Comparison of ENCODE assay signal across 16 mouse cellular contexts in genomic region chr17:54154536-54154935, GRCm38 (mm10).
"Had no signal": no experiment of that assay in that cellular context is flagged by ENCODE, and none has a peak within 500 bp of the region (broad histone marks: within the 10 kb centered on the region; RNA-seq: fewer than 3 reads in every experiment).

No protein-coding gene starts in this region.

- H3K36me3 ChIP-seq: liver, embryonic 15.5 days; midbrain, embryonic 13.5 days; neural tube, embryonic 12.5 days; stomach, embryonic 15.5 days had no signal

- H3K27me3 ChIP-seq: liver, embryonic 15.5 days; megakaryocyte, embryonic 14.5 days; midbrain, embryonic 13.5 days; neural tube, embryonic 12.5 days; stomach, embryonic 15.5 days had no signal

- DNase-seq: lung, adult 18-20 months; lung, embryonic 14.5 days; lung, postnatal 10 days; right cerebral cortex, postnatal 14 days; thymus, adult 2 months; thymus, postnatal 25 days; thymus, postnatal 4 days had no signal

- H3K4me1 ChIP-seq: liver, embryonic 15.5 days; megakaryocyte, embryonic 14.5 days; midbrain, embryonic 13.5 days; neural tube, embryonic 12.5 days had no signal

- H3K9ac ChIP-seq: liver, embryonic 15.5 days; lung, embryonic 14.5 days; midbrain, embryonic 13.5 days; neural tube, embryonic 12.5 days; stomach, embryonic 15.5 days had no signal

- H3K9me3 ChIP-seq: liver, embryonic 15.5 days; midbrain, embryonic 13.5 days; neural tube, embryonic 12.5 days; stomach, embryonic 15.5 days had no signal

- H3K4me2 ChIP-seq: liver, embryonic 15.5 days; lung, embryonic 14.5 days; midbrain, embryonic 11.5 days; midbrain, embryonic 13.5 days; neural tube, embryonic 12.5 days; stomach, embryonic 15.5 days had no signal

- H3K27ac ChIP-seq: liver, embryonic 15.5 days; macrophage; midbrain, embryonic 13.5 days; neural tube, embryonic 12.5 days; stomach, embryonic 15.5 days; stomach, postnatal 0 days had no signal

- ATAC-seq: midbrain, embryonic 13.5 days; midbrain, embryonic 16.5 days had no signal

- H3K4me3 ChIP-seq: liver, embryonic 15.5 days; megakaryocyte, embryonic 14.5 days; midbrain, embryonic 13.5 days; neural tube, embryonic 12.5 days; stomach, embryonic 15.5 days had no signal
